Mouse (Mus musculus): ENCODE data around the gene Samd8. TPM values are rescaled to one million over a fixed set of nuclear protein-coding genes. Genes with fewer than 3 reads are reported as not detected.

Samd8 gene
- total and polyA plus RNA-seq, 2 experiments: 12.7 to 27.1 TPM

DNA sequence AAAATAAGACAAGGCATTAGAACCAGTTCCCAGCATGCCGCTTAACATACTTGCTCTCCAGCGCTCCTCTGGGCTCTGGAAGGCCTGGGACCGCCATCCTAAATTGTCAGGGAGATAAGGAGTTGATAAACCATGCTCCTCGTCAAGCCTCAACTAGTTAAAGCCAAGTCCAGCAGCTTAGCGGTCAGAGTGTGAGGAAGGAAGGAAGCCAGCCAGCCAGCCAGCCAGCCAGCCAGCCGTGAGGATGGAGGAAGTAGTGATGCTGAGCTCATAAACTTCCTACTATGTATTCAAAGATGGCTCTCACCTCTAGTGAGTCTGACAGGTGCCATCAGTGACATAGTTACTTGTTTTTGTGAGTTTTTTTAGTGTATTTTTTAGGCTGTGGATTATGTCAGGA lies 92.9 kb downstream of the Samd8 start:
- Histone ChIP-seq H3K79me2 (ENCODE audit: control insufficient read depth, insufficient read depth, low read length) (no peaks in the 10 kb centered on the region), H3K4me1 (ENCODE audit: control insufficient read depth, insufficient read depth, low read length) (peaks cover 7% of the 10 kb centered on the region), H3K36me3 (ENCODE audit: control insufficient read depth, insufficient read depth, low read length) (peaks cover 44% of the 10 kb centered on the region), H3K4me3 (ENCODE audit: insufficient read depth, low read depth, low read length) (no peak overlapping the region), H3K27ac (replicated peaks; ENCODE audit: insufficient read depth, low read depth, low read length) (no peak overlapping the region), H3K9ac (ENCODE audit: low read depth, low read length) (no peak overlapping the region), H3K27me3 (ENCODE audit: control insufficient read depth, insufficient read depth, low read length) (no peaks in the 10 kb centered on the region)
- WGBS: 61% methylated on average over 6 of the region's 6 CpGs
- TF ChIP-seq POLR2A (IDR thresholded peaks at IDR 0.05; ENCODE audit: extremely low read depth, insufficient read depth, low read length) (no peak), CTCF (IDR thresholded peaks at IDR 0.05; ENCODE audit: low read depth, low read length) (no peak)
- DNase-seq (ENCODE audit: extremely low read depth, low read depth, low spot score): no peak

DNA sequence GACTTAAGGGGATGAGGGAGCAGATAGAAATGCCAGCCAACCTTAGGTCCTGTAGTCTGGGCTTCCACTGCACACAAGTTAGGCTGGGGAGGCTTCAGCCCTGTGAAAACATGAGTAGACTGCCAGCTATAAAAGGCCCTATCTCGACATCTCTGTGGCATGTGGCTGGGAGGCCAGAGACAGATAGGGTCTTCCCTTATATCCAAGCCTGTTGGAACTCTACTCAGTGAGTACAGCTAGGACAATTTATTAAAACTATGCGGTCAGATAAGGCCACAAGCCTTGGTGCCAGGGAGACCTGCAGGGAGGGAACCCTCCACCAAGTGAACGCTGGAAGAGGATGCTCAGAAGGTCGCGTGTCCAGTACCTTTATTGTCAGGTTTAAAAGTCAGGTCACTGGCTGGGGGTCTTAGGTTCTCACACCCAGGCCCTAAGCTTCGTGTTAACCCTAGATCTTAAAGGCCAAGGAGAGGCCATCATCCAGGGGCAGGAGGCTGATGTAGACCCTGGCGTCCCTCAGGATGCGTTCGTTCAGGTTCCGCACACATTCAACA lies 96.6 kb downstream of the Samd8 start:
- H3K79me2 ChIP-seq (ENCODE audit: control insufficient read depth, insufficient read depth, low read length): no peaks in the 10 kb centered on the region
- no peak overlapping the region for H3K9ac ChIP-seq (ENCODE audit: low read depth, low read length)
- WGBS: 69% methylated on average over 10 of the region's 10 CpGs
- DNase-seq (ENCODE audit: extremely low read depth, low read depth, low spot score): no peak
- peaks cover 16% of the 10 kb centered on the region for H3K36me3 ChIP-seq (ENCODE audit: control insufficient read depth, insufficient read depth, low read length)
- TF ChIP-seq POLR2A (IDR thresholded peaks at IDR 0.05; ENCODE audit: extremely low read depth, insufficient read depth, low read length) (no peak), CTCF (IDR thresholded peaks at IDR 0.05; ENCODE audit: low read depth, low read length) (no peak)
- H3K4me1 ChIP-seq (ENCODE audit: control insufficient read depth, insufficient read depth, low read length): peaks cover 7% of the 10 kb centered on the region
- no peak overlapping the region for H3K4me3 ChIP-seq (ENCODE audit: insufficient read depth, low read depth, low read length)
- no peaks in the 10 kb centered on the region for H3K27me3 ChIP-seq (ENCODE audit: control insufficient read depth, insufficient read depth, low read length)
- H3K27ac ChIP-seq (replicated peaks; ENCODE audit: insufficient read depth, low read depth, low read length): no peak overlapping the region

DNA sequence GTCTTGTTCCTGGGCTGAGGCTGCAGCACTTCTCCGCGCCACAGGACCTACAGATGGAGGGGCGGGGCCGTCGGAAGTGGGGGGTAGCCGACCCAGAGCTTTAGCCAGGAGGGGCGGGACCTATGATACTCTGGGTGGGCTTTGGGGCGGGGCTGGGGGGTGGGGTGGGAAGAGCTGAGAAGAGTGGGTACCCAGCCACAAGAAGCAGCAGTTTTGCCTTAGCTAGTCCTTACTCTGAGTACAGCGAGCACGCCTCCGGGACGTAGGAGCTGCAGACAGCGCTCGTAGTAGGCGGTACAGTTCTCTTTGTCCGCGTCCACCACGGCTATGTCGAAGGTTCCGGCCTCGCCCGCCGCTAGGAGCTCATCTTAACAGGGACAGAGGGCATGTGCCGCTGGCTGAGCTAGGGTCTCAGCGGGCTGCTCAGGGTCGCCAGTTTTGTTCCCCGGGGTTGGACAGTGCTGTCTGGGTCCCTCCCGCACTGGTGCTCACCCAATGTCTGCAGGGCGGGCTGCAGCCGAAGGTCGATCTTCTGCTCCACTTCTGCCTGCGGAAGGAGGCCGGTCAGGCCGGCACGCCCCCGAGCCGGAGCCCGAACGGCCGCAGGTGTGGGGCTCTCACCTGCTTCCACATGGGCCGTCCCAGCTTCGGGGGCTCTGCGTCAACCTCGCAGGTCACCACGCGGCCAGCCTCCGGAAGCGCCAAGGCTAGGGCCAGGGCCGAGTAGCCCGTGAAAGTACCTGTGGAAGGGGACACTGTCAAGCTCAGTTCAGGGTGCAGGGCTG lies 97.2 kb downstream of the Samd8 start:
- 12% methylated on average over 49 of the region's 50 CpGs for WGBS
- no peak for TF ChIP-seq POLR2A (IDR thresholded peaks at IDR 0.05; ENCODE audit: extremely low read depth, insufficient read depth, low read length)
- TF ChIP-seq CTCF (IDR thresholded peaks at IDR 0.05; ENCODE audit: low read depth, low read length): no peak

More for the DNA sequence above, 97.2 kb downstream of the Samd8 start:
- peaks cover 10% of the 10 kb centered on the region for H3K36me3 ChIP-seq (ENCODE audit: control insufficient read depth, insufficient read depth, low read length)
- peak overlapping the region; percentile 65 for H3K9ac ChIP-seq (ENCODE audit: low read depth, low read length)
- peaks cover 7% of the 10 kb centered on the region for H3K4me1 ChIP-seq (ENCODE audit: control insufficient read depth, insufficient read depth, low read length)
- H3K79me2 ChIP-seq (ENCODE audit: control insufficient read depth, insufficient read depth, low read length): no peaks in the 10 kb centered on the region
- no peak overlapping the region for H3K27ac ChIP-seq (replicated peaks; ENCODE audit: insufficient read depth, low read depth, low read length)
- no peaks in the 10 kb centered on the region for H3K27me3 ChIP-seq (ENCODE audit: control insufficient read depth, insufficient read depth, low read length)
- H3K4me3 ChIP-seq (ENCODE audit: insufficient read depth, low read depth, low read length): peak overlapping the region; percentile 72; the same call in 1 of the 2 replicates
- DNase-seq (ENCODE audit: extremely low read depth, low read depth, low spot score): no peak

Other genes with a start within 250 kb of the Samd8 start
- not detected in 2 replicates for gene Dupd1, start 36.0 kb upstream of the Samd8 start, total RNA-seq (2014; rRNA removed)
- not detected in 2 replicates for gene Dupd1, start 36.0 kb upstream of the Samd8 start, polyA plus RNA-seq (2012; rRNA removed)
- gene Dusp13, start 650 bp downstream of the Samd8 start, total RNA-seq (2014; rRNA removed): 0.20 TPM in 1 of 2 replicates, not detected in the other
- 0.21 TPM in 1 of 2 replicates, not detected in the other for gene Dusp13, start 650 bp downstream of the Samd8 start, polyA plus RNA-seq (2012; rRNA removed)
- gene Vdac2, start 74.7 kb downstream of the Samd8 start, total RNA-seq (2014; rRNA removed): 87.0 and 89.3 TPM in 2 replicates
- gene Vdac2, start 74.7 kb downstream of the Samd8 start, polyA plus RNA-seq (2012; rRNA removed): 66.0 and 108 TPM in 2 replicates
- gene Comtd1, start 98.4 kb downstream of the Samd8 start, total RNA-seq (2014; rRNA removed): 4.1 and 8.0 TPM in 2 replicates
- 8.6 and 10.1 TPM in 2 replicates for gene Comtd1, start 98.4 kb downstream of the Samd8 start, polyA plus RNA-seq (2012; rRNA removed)
- 0.37 and 0.60 TPM in 2 replicates for gene Zfp503, start 239.1 kb downstream of the Samd8 start, total RNA-seq (2014; rRNA removed)
- gene Zfp503, start 239.1 kb downstream of the Samd8 start, polyA plus RNA-seq (2012; rRNA removed): 1.6 and 1.7 TPM in 2 replicates